Mouse (Mus musculus) right cerebral cortex, postnatal 25 days (tissue): Measurements from ENCODE around the gene Henmt1.

Experiments
- DNase-seq: peaks from one replicate; pipeline ENCODE4 v3.0.0; 2022

Henmt1 gene

GRCm38 (mm10) chr3:108939573-108939972 lies at the start of gene Henmt1:
Henmt1 (plus strand) TSS chr3:108939873.
- no peak for DNase-seq

DNA sequence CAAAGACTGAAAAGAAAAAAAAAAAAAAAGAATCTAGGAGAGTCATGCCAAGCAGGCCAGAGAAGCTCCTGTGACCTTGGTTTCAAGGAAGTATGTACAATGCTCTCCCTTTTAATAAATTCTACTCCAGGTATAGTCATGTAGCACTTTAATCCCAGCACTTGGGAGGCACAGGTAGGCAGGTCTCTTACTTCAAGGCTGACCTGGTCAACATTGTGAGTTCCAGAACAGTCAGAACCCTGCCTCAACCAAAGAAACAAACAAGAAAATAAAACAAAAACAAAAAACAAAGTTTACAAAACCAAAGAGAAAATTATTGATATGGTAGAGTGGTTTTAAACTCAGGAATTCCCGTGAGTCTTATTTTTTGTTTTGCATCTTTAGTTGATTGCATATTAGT lies 49.8 kb upstream of the Henmt1 start, which contains the start of gene Fndc7:
Fndc7 (minus strand) TSS at position 101 of the 400 bp plus-strand sequence.
- DNase-seq = no peak

GRCm38 (mm10) chr3:108892080-108892479 lies 47.6 kb upstream of the Henmt1 start:
- DNase-seq = no peak

DNA sequence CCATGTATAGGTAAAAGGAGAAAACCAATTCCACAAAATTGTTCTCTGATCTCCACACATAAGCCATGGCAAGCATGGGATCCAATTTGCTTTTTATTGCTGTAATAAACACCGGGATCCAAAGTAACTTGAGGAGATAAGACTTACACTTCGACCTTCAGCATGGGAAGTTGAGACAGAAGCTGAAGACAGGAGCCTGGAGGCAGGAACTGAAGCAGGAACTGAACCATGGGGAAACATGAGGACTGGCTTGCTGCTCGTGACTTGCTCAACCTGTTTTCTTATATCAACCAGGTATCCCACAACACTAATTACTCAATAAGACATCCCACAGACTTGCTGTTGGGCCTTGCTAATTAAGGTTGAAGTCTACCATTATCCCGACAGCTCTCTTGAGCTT lies 46.8 kb upstream of the Henmt1 start:
- DNase-seq = no peak

- DNase-seq = no peak
Observed at GRCm38 (mm10) chr3:108898640-108899039, 41.0 kb upstream of the Henmt1 start.

GRCm38 (mm10) chr3:108900147-108900546 lies 39.5 kb upstream of the Henmt1 start:
- DNase-seq = no peak

DNA sequence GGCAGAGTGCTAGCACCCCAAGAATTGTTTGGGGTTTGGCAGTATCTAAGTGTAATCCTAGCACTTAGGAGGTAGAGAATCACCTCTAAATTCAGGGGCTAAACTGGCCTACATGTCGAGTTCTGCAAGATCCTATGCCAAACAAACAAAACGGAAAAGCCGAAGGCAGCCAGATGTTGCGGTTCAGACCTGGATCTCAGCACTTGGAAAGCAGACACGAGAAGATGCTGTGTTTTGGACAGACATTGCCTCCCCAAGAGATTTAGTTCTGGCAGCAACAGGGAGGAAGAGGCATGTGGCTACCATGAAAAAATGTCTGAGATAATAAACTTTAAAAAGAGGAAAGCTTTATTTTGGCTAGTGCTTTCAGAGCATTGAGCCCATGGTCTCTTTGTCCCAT lies 39.0 kb upstream of the Henmt1 start:
- no peak for DNase-seq

- DNase-seq = no peak
Observed at GRCm38 (mm10) chr3:108902038-108902437, 37.6 kb upstream of the Henmt1 start.

DNA sequence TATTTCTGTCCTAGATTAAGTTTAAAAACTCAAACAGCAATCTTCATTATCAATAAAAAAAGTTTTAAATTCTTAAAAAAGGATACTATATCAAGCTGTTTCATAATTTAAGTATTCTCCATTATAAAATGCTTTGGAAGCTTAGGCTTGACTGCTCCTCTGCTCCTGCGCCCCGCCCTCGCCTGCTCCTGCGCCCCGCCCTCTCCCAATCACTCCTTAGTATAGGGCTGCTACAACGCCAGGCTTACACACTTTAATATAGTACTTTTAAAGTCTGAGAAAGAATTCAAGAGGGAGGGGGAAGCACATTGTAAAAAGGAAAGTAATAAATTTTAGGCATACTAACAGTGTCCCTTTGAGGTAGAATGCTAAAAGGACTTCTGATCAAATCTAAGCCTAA lies 36.7 kb upstream of the Henmt1 start:
- no peak for DNase-seq

GRCm38 (mm10) chr3:108910303-108911080 lies 29.2 kb upstream of the Henmt1 start:
- DNase-seq = no peak

- DNase-seq = no peak
Observed at GRCm38 (mm10) chr3:108911081-108911547, 28.6 kb upstream of the Henmt1 start.

DNA sequence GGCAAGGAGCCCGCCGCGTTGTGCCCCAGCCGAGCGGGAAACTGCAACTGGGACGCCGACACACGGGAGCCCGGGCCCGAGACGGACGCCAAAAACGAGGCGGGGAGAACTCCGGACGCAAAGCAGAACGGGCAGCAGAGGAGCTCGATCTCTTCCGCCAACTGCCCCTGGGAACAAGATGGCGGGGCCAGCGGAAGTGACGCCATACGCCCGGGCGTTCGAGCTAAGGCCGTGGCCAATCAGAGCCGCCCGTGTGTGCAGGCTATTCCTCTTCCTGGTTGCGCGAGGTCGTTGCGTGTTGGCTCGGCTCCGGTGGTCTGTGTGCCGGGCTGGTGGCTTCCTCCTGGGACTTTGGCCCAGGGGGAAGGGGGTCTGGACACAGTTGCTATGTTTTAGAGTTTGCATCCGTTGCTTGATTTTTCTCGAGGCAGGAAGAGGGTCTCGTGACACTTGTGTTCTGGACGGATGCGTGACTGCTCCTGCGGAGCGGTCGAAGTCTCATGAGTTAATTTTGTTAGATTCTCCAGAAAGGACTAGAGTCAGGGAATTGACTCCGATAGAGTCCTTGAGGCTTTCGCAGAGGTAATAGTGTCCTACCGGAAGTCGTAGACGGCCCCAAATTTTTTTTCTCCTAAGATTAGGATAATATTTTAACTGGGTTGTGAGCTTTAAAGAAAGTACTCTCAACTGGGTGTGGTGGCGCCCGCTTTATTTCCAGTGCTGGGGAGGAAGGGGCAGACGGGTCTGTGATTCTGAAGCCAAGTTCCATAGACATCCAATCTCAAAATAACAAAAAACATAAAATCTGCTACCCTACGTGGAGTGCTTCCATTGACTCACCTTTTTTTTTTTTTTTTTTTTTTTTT lies 27.9 kb upstream of the Henmt1 start, which contains the start of gene Prpf38b:
Prpf38b (minus strand) TSS at position 180 of the 866 bp plus-strand sequence.
- peak; percentile 96 for DNase-seq

DNA sequence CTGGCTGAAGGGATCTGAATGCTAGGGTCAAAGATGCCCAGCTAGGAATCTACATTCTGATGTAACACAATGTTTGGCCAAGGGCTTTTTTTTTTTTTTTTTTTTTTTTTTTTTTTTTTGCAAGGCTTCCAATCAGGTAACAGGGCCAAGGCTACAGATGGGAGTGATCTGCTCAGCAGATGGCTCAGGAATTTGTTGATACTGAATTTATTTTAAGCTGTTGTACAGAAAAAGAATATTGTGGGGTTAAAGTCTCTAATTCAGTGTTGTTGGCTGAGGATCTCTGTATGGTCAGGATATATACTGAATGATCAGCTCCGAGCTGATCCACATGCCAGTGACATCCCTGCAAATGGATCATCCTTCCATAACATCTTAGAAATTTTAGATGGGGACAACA lies 23.7 kb upstream of the Henmt1 start:
- no peak for DNase-seq

DNA sequence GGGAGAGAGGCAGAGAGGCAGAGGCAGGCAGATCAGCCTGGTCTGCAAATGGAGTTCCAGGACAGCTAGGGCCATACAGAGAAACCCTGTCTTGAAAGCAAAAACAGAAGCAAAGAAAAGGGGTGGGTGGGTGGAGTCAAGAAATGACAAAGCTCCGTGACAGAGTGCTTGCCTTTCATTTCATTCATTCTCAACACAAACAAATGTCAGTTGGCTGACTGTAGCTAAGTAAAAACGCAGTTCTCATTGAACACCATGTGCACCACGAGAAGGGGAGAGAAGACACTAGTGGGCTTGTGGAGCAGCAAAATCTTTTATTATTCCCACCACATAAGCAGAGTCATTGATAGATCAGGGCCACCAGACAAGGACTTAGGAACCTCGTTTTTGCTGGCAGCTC lies 22.8 kb upstream of the Henmt1 start:
- DNase-seq = no peak

GRCm38 (mm10) chr3:108917986-108918385 lies 21.7 kb upstream of the Henmt1 start:
- no peak for DNase-seq

DNA sequence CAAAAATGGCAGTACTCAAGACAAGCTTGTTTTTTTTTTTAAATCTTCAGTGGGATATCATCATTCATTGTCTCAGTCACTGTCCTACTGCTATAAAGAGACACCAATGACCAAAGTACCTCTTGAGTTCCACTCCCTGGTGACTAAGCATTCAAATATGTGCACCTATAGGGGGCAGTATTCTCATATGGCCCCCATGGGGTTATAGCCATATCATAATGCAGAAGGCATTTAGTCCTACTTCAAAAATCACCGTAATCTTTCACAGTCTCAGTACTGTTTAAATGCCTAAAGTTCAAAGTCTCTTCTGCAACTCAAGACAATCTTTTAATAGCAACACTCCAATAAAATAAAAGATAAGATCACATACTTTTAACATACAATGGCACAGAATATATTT lies 20.8 kb upstream of the Henmt1 start:
- DNase-seq = no peak

DNA sequence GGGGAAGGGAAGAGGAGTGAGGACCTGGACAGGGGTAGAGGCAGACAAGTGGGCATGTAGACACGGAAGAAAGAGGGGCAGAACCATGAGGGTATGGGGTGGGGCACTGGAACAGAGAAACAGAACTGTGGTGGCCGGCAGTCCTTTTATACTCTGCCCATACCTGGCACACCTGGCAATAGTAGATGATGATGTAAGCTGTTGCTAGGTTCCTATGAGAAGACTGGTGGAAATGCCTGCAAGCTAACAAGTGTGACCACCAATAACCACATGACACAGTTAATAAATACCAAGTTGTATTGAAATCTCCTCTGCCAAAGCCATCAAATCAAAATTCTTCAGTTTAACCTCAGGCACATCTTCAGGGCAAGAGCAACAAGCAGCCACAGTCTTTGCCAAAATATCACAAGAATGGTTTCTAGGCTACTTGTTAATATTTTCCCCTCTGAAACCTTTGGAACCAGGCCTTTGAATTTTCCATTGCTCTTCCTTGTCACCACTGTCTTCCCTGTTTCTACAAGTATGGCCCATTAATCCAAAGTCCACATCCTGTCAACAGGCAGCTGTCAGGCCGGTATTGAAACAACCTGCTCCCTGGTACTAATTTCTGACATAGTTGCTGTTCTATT lies 19.1 kb upstream of the Henmt1 start:
- DNase-seq = no peak

DNA sequence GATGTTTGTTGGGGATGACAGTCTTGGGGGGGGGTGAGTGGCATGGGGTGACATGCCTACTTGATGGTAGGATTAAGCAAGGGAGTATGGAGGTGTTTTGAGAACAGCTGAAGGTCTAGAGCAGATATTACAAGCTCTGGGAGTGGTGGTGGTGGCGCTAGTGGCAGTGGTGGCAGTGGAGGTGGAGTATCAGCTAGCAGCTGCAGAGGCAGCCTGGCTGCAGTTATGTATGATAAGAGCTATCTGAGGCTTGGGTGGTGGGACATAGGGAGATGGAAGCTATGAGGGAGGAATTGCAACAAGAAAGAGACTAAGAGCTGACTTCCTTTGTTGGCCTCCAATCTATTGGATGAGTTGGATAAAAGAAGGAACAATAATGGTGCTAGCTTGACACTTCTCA lies 17.9 kb upstream of the Henmt1 start:
- DNase-seq = no peak

- DNase-seq = no peak
Observed at GRCm38 (mm10) chr3:108925677-108926076, 14.0 kb upstream of the Henmt1 start.

GRCm38 (mm10) chr3:108926308-108926707 lies 13.4 kb upstream of the Henmt1 start:
- no peak for DNase-seq

DNA sequence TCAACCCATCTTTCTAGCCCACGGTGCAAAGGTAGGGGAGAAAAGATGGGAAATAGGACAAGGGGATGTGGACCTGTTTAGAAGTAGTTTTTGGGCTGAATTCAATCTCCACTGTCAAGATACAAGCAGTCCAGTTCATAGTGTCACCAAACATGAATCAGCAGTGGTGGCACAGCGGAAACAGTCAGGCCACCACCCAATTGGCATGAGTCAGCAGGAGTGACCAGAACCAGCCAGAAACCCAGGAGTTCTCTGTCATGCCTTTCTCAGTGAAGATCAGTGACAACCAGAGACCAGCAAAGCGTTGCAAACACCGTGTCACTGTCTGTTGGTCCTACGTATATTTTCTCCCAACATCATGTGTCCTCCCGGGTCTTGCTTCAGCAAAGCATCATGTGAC lies 6.1 kb upstream of the Henmt1 start:
- DNase-seq = no peak

DNA sequence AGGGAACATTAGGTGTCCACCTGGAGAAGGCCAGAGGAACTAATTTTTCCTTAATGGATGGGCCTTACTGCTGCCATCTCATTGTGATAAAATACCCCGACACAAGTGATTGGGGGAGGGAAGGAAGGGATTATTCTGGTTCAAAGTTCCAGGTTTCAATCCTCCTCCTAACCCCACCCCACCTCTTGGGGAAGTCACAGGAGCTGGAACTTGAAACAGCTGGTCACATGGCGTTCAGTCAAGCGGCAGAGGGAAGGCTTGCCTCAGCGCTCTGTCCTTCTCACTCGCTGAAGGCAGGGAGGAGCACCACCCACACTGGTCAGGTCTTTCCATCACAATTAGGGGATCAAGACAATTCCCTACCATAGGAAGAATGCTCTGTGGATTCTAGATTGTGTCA lies 982 bp upstream of the Henmt1 start:
- no peak for DNase-seq

DNA sequence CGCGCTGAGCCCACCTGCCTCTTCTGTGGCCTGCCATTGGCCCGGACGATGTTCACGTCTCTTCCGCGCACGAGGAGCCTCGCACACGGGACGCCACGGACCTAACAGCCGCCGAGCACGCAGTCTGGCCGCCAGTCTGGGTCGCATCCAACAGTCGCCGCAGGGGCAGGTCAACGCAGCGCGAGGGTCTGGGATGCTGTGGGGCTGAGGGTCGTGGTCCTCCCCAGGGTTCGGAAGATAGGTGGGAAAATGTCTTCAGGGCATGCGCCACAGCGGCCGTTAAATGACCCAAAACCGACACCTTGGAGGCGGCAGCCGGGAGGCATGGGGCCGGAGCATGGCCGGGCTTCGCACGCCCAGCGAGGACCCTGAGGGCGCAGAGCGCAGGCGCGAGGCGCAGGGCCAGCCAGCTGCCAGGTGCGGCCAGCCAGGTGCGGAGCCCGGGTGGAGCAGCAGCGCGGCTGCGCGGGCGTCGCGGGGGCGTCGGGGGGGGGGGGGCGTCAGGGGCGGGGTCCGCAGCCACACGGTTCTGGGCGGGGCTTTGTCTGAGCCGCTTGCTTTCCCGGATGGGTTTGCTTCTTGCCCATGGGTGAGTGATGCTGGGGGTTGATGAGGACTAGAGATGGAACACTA lies 444 bp downstream of the Henmt1 start, which contains the start of gene Gm9857:
Gm9857 (minus strand) TSS at position 445 of the 633 bp plus-strand sequence.
- no peak for DNase-seq
